Mouse (Mus musculus): ENCODE measurements around the gene Sox6.

DNA sequence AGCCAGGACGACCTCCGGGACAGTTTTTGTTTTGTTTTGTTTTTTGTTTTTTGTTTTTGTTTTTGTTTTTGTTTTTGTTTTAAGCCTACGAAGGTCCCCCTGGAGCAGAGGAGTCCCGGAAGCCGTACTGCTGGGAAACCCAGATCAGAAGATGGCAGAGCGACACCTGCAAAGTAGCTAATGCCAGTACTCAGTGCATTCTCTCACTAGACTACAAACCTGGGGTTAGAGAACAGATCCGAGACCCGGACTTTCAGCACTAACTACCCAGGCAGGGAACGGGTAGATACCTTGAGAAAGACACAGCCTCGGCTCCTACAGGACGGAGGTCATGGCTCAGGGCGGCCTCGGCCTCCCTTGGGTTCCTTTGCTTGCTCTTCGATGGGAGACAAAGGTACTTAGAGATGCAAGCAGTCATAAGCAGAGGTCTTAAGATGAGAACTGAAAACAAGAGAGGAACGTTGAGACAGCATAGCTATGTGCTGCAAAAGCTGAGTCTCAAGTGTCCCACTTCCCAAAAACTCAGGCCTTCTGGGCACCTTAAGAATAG, 1.9 kb upstream of the Sox6 start:
- no peak for TF ChIP-seq CTCF (conservative IDR thresholded peaks at IDR 0.05 in 1 of 2, IDR thresholded peaks at IDR 0.05 in 1 of 2; ENCODE audit: low read depth in 2 of 2, low read length in 2 of 2)
- TF ChIP-seq POLR2AphosphoS2 (IDR thresholded peaks at IDR 0.05; ENCODE audit: low read depth, low read length): no peak
- TF ChIP-seq ZNF384 (IDR thresholded peaks at IDR 0.05; ENCODE audit: low read depth, low read length): no peak
- no peak for TF ChIP-seq POLR2A (IDR thresholded peaks at IDR 0.05; ENCODE audit: low read depth, low read length)
- TF ChIP-seq USF1 (IDR thresholded peaks at IDR 0.05; ENCODE audit: low read depth, low read length): no peak
- TF ChIP-seq ELF1 (IDR thresholded peaks at IDR 0.05; ENCODE audit: low read depth, low read length): no peak
- TF ChIP-seq MYC (IDR thresholded peaks at IDR 0.05; ENCODE audit: low read depth, low read length): no peak
- no peak for TF ChIP-seq JUN (IDR thresholded peaks at IDR 0.05; ENCODE audit: insufficient read depth, low read depth, low read length)
- TF ChIP-seq GABPA (IDR thresholded peaks at IDR 0.05; ENCODE audit: insufficient replicate concordance, low read depth, low read length): no peak
- no peak for TF ChIP-seq TBP (conservative IDR thresholded peaks at IDR 0.05; ENCODE audit: low read depth, low read length)
- TF ChIP-seq USF2 (conservative IDR thresholded peaks at IDR 0.05; ENCODE audit: low read depth, low read length): no peak
- no peak for TF ChIP-seq HCFC1 (IDR thresholded peaks at IDR 0.05; ENCODE audit: low read depth, low read length)
- no peak for TF ChIP-seq EP300 (IDR thresholded peaks at IDR 0.05; ENCODE audit: low read length)
- TF ChIP-seq MAFK (IDR thresholded peaks at IDR 0.05; ENCODE audit: insufficient replicate concordance, low read length): no peak
